Mouse (Mus musculus) thymus, adult 2 months (tissue): ENCODE data around the gene Ubox5.

Source experiments
- CTCF ChIP-seq: fragments of 200-500 bp; IDR thresholded peaks from 2 replicates; pipeline ENCODE4 v1.5.1; 2012; ENCODE audit warnings: mild to moderate bottlenecking, control low read depth, low read length, moderate library complexity, borderline replicate concordance; ENCODE audit not compliant: control insufficient read depth, poor library complexity, insufficient read depth; ENCODE audit errors: extremely low read depth
- POLR2A ChIP-seq: fragments of 200-500 bp; IDR thresholded peaks from 2 replicates; pipeline ENCODE4 v1.6.1; 2012; ENCODE audit warnings: mild to moderate bottlenecking, low read length, control low read depth, moderate library complexity; ENCODE audit not compliant: control insufficient read depth, poor library complexity, insufficient read depth; ENCODE audit errors: extremely low read depth

DNA sequence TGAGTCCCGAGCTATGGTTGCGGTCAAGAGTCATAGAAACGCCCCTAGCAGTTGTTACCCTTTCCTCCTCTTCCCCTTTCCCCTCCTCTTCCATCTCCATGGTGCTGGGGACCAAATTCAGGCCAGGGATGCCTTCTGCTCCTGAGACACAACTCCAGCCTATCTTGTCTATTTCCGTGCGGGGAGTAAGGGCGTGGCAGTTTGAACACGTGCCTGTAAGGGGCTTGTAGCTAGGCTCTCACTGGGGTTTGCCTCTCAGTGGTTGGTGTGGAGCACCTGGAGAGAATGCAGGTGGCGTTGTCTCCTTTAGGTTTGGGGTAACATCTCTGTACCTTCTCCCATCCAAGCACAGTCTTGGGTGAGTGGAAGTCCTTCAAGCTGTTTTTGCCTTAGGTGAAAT, 50.0 kb downstream of the Ubox5 start:
- TF ChIP-seq POLR2A (no peak), CTCF (no peak)
